Mouse (Mus musculus): ENCODE results near the gene Thap11. TPM values are rescaled to one million over a fixed set of nuclear protein-coding genes. Genes with fewer than 3 reads are reported as not detected.

The Thap11 gene
- polyA plus RNA-seq, 1 experiment = 54.9 TPM

DNA sequence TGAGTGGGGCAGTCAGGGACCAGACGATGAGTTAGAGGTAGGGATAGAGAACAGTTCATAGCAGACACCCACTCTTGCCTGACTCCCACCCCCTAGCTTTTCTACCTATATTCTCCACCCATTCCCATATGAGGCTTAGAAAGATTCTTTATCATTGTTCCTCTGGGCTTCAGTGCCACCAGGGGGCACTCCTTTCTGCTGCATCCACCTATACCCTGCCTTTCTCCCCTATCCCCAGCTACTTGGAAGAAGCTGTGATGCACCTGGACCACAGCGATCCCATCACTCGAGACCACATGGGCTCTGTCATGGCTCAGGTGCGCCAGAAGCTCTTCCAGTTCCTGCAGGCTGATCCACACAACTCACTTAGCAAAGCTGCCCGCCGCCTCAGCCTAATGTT lies 37.5 kb downstream of the Thap11 start:
- WGBS = 91% methylated on average over 6 of the region's 6 CpGs
- Histone ChIP-seq H3K4me1 (ENCODE audit: control insufficient read depth, insufficient read depth, low read length) (no peaks in the 10 kb centered on the region), H3K4me3 (replicated peaks; ENCODE audit: extremely low read depth, low read depth, low read length) (no peak overlapping the region)
- DNase-seq = peak; percentile 21
- TF ChIP-seq POLR2A (IDR thresholded peaks at IDR 0.05; ENCODE audit: borderline replicate concordance, extremely low read depth, low read depth, low read length) (no peak), CTCF (IDR thresholded peaks at IDR 0.05; ENCODE audit: insufficient read depth, low read length) (peak; percentile 55)

DNA sequence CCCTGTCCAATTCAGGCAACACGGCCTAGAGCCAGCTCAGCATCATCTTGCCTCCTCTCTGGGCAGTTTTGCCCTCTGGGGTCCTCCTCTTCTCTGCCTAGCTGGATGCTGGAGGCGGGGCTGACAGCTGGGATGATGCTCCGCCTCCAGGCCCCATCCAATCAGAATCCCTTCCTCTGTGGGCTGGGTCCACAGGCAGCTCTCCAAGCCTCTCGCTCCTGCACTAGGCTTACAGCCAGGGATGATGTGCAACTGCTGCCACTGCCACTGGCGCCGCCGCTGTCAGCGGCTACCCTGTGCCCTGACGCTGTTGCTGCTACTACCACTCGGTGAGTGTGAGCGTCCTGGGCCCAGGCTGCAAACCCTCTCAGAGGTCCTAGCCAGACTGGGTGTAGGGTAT lies 38.4 kb downstream of the Thap11 start, which contains the start of gene Nrn1l:
Gene Nrn1l (plus strand): TSS at position 229 of the 400 bp plus-strand sequence.
- WGBS = 19% methylated on average over 11 of the region's 11 CpGs
- Histone ChIP-seq H3K4me1 (ENCODE audit: control insufficient read depth, insufficient read depth, low read length) (no peaks in the 10 kb centered on the region), H3K4me3 (replicated peaks; ENCODE audit: extremely low read depth, low read depth, low read length) (no peak within 1 kb of the TSS)
- TF ChIP-seq POLR2A (IDR thresholded peaks at IDR 0.05; ENCODE audit: borderline replicate concordance, extremely low read depth, low read depth, low read length) (no peak), CTCF (IDR thresholded peaks at IDR 0.05; ENCODE audit: insufficient read depth, low read length) (no peak)
- peak; percentile 27 for DNase-seq

DNA sequence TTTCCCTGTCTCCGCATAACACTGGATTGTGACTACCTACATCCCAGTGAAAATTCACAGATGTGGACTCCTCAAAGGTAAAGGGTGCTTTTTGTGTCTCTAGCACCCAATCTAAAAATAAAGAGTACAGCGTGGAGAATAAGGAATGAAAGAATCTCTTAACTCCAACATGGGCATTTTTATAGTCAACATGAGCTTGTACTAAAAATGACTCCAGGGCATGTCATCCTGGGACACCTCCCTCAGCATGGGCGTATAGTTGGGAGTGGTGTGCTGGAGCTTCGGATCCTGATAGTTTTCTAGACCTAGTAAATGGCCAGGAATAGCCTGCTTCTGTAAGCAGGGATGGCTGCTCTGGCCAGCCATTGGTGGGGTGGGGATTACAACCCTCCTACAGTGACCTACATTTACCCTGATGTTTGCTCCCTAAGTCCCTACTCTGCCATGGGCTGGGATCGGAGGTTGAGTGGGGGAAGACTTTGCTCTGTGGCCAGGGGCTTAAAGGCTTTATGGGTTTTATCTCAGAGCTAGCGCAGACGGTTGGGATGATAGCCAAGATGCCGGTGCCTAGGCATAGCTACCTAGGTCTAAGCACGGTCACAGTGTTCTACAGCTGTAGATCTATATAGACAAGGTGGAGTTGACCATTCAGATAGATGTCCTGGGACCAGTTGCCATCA lies 43.0 kb downstream of the Thap11 start:
- 76% methylated on average over 9 of the region's 9 CpGs for WGBS
- H3K4me1 ChIP-seq (ENCODE audit: control insufficient read depth, insufficient read depth, low read length) = peaks cover 4% of the 10 kb centered on the region; the same call in 1 of the 2 replicates
- TF ChIP-seq CTCF (IDR thresholded peaks at IDR 0.05; ENCODE audit: insufficient read depth, low read length) = no peak
- no peak for TF ChIP-seq POLR2A (IDR thresholded peaks at IDR 0.05; ENCODE audit: borderline replicate concordance, extremely low read depth, low read depth, low read length)
- DNase-seq = no peak
- no peak overlapping the region for H3K4me3 ChIP-seq (replicated peaks; ENCODE audit: extremely low read depth, low read depth, low read length)

DNA sequence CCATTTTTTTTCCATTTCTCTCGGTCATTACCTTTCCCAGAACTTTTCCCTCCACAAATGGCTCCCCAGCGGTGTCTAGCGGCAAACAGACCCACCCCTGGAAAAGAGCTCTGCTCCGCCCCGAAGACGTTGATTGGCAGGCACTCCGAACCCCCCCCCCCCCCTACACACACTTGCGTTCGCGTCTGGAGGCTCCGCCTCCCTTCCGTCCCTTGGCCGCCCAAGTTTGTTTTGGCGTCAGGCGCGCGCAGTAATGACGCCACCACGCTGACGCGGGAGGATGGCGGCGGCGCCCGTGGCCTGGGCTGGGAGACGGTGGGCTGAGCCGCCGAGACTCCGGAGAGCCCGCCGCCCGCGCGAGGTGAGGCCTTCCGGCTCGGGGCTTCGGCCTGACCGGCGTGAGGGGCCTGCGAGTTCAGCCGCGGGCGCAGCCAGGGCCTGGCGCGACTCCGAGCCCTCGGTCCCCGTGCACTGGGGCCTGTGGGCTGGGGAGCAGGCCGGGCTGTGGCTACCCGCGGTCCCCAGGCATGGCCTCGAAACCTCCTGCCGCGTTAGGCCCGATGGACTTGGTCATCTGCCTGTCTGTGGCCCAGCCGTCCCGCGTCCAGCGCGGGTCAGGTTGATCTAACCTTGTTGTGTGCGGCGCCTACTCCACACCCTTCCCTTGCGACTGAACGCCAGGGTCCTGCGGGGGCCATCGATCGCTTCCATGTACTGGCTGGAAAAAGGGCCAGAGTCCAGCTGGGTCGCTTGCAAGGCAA lies 45.4 kb downstream of the Thap11 start, which contains the start of gene Pskh1:
Gene Pskh1 (plus strand): TSS at position 262 of the 761 bp plus-strand sequence.
- WGBS = under 1% methylated on average over 68 of the region's 68 CpGs
- DNase-seq = peak; percentile 96
- peak within 1 kb of the TSS; percentile 81 for H3K4me3 ChIP-seq (replicated peaks; ENCODE audit: extremely low read depth, low read depth, low read length)
- peaks cover 4% of the 10 kb centered on the region; the same call in 1 of the 2 replicates for H3K4me1 ChIP-seq (ENCODE audit: control insufficient read depth, insufficient read depth, low read length)
- TF ChIP-seq POLR2A (IDR thresholded peaks at IDR 0.05; ENCODE audit: borderline replicate concordance, extremely low read depth, low read depth, low read length) (peak; percentile 51; the same call in 1 of the 2 replicates), CTCF (IDR thresholded peaks at IDR 0.05; ENCODE audit: insufficient read depth, low read length) (no peak)

DNA sequence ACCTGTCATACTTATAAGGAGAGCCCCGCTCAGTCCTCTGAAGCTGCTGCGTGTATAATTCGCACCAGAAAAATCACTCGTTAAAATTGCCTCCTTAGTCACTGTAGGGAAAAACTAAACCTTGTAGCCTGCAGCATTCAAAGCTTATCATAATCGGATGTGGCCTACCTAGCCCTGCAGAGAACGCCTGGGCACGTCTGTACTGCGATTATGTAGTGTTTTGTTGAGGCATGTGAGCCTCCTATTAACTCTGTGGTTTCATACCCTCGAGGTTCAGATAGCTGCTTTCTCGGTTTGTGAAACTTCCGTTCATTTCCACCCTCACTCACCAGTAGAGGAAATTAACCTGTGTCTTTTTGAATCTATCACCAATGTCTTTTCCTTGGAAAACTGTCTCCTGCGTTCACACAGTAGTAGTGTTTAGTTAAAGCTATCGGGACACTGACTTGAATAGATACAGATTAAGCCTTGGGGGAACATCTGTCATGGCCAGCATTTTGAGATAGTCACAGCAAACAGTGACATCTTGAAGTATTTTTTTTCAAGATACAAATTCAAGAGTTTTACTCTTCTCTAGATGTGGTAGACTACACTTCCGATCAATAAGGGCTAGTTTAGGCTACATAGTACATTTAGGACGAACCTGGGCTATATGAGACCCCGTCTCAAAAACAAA lies 46.1 kb downstream of the Thap11 start:
- Histone ChIP-seq H3K4me1 (ENCODE audit: control insufficient read depth, insufficient read depth, low read length) (peaks cover 4% of the 10 kb centered on the region; the same call in 1 of the 2 replicates), H3K4me3 (replicated peaks; ENCODE audit: extremely low read depth, low read depth, low read length) (peak overlapping the region; percentile 81)
- 23% methylated on average over 16 of the region's 16 CpGs for WGBS
- no peak for TF ChIP-seq POLR2A (IDR thresholded peaks at IDR 0.05; ENCODE audit: borderline replicate concordance, extremely low read depth, low read depth, low read length)
- no peak for TF ChIP-seq CTCF (IDR thresholded peaks at IDR 0.05; ENCODE audit: insufficient read depth, low read length)
- no peak for DNase-seq

Other genes starting within 250 kb of the Thap11 start
- gene Ripor1, start 249.9 kb upstream of the Thap11 start, polyA plus RNA-seq (2012; rRNA removed) = 71.7 and 74.9 TPM in 2 replicates
- gene Ctcf, start 218.6 kb upstream of the Thap11 start, polyA plus RNA-seq (2012; rRNA removed) = 17.2 and 17.9 TPM in 2 replicates
- 1.7 TPM in 2 replicates for gene Agrp, start 217.7 kb upstream of the Thap11 start, polyA plus RNA-seq (2012; rRNA removed)
- 3.8 and 4.9 TPM in 2 replicates for gene Carmil2, start 168.9 kb upstream of the Thap11 start, polyA plus RNA-seq (2012; rRNA removed)
- gene Acd, start 154.0 kb upstream of the Thap11 start, polyA plus RNA-seq (2012; rRNA removed) = 33.8 and 37.8 TPM in 2 replicates
- gene Pard6a, start 154.0 kb upstream of the Thap11 start, polyA plus RNA-seq (2012; rRNA removed) = 14.1 and 14.5 TPM in 2 replicates
- gene 4933405L10Rik, start 147.5 kb upstream of the Thap11 start, polyA plus RNA-seq (2012; rRNA removed) = not detected in 2 replicates
- gene Enkd1, start 146.9 kb upstream of the Thap11 start, polyA plus RNA-seq (2012; rRNA removed) = 9.6 and 9.9 TPM in 2 replicates
- gene Gfod2, start 96.5 kb upstream of the Thap11 start, polyA plus RNA-seq (2012; rRNA removed) = 12.2 and 14.8 TPM in 2 replicates
- 25.8 and 28.5 TPM in 2 replicates for gene Ranbp10, start 27.8 kb upstream of the Thap11 start, polyA plus RNA-seq (2012; rRNA removed)
- gene Tsnaxip1, start 27.4 kb upstream of the Thap11 start, polyA plus RNA-seq (2012; rRNA removed) = 1.0 and 2.2 TPM in 2 replicates
- 12.0 and 17.4 TPM in 2 replicates for gene Cenpt, start 1.9 kb upstream of the Thap11 start, polyA plus RNA-seq (2012; rRNA removed)
- gene Nutf2, start 5.4 kb downstream of the Thap11 start, polyA plus RNA-seq (2012; rRNA removed) = 17.9 and 27.0 TPM in 2 replicates
- 78.8 and 90.9 TPM in 2 replicates for gene Edc4, start 25.7 kb downstream of the Thap11 start, polyA plus RNA-seq (2012; rRNA removed)
- gene Nrn1l, start 38.4 kb downstream of the Thap11 start, polyA plus RNA-seq (2012; rRNA removed) = 3.2 and 5.3 TPM in 2 replicates
- gene Pskh1, start 45.3 kb downstream of the Thap11 start, polyA plus RNA-seq (2012; rRNA removed) = 38.2 and 43.7 TPM in 2 replicates
- 2.2 and 13.8 TPM in 2 replicates for gene Ctrl, start 78.7 kb downstream of the Thap11 start, polyA plus RNA-seq (2012; rRNA removed)
- gene Psmb10, start 83.3 kb downstream of the Thap11 start, polyA plus RNA-seq (2012; rRNA removed) = 211 and 217 TPM in 2 replicates
- gene Lcat, start 88.2 kb downstream of the Thap11 start, polyA plus RNA-seq (2012; rRNA removed) = 3.4 and 3.6 TPM in 2 replicates
- gene Slc12a4, start 111.0 kb downstream of the Thap11 start, polyA plus RNA-seq (2012; rRNA removed) = 84.3 and 96.8 TPM in 2 replicates
- 0.30 and 0.55 TPM in 2 replicates for gene Dpep3, start 124.3 kb downstream of the Thap11 start, polyA plus RNA-seq (2012; rRNA removed)
- 5.5 and 10.3 TPM in 2 replicates for gene Dus2, start 136.2 kb downstream of the Thap11 start, polyA plus RNA-seq (2012; rRNA removed)
- not detected in 2 replicates for gene Dpep2nb, start 150.8 kb downstream of the Thap11 start, polyA plus RNA-seq (2012; rRNA removed)
- 6.5 and 6.7 TPM in 2 replicates for gene Ddx28, start 156.8 kb downstream of the Thap11 start, polyA plus RNA-seq (2012; rRNA removed)
- gene Nfatc3, start 203.7 kb downstream of the Thap11 start, polyA plus RNA-seq (2012; rRNA removed) = 17.7 and 19.9 TPM in 2 replicates

Measured in lung, adult 2 months (tissue).